Mouse (Mus musculus) thymus, adult 2 months (tissue): ENCODE data around the gene Tbx4.

Source experiments
- CTCF ChIP-seq: fragments of 200-500 bp; IDR thresholded peaks from 2 replicates; pipeline ENCODE4 v1.5.1; 2012; ENCODE audit warnings: mild to moderate bottlenecking, control low read depth, low read length, moderate library complexity, borderline replicate concordance; ENCODE audit not compliant: control insufficient read depth, poor library complexity, insufficient read depth; ENCODE audit errors: extremely low read depth
- POLR2A ChIP-seq: fragments of 200-500 bp; IDR thresholded peaks from 2 replicates; pipeline ENCODE4 v1.6.1; 2012; ENCODE audit warnings: mild to moderate bottlenecking, low read length, control low read depth, moderate library complexity; ENCODE audit not compliant: control insufficient read depth, poor library complexity, insufficient read depth; ENCODE audit errors: extremely low read depth

DNA sequence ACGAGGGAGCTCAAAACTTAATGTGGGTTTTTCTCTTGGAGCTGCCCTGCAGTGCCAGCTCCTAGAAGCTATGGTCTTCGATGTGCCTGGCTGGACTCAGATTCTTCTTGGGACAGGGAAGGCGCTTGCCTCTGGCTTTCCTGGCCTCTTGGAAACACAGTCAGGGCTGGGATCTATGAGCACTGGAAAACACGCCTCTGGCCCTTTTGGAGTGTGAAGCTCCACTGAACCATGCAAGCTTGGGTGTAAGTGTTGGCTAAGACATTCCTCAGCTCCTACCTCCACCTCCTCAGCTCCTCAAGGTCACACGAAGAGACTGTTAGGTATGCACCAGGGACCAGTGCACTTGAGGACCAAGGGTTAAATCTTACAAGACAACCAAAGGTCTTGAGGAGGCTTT is 41.3 kb upstream of the Tbx4 start:
- no peak for TF ChIP-seq CTCF
- TF ChIP-seq POLR2A: no peak
